Mouse (Mus musculus): ENCODE results near the gene a. TPM values are rescaled to one million over a fixed set of nuclear protein-coding genes. Genes with fewer than 3 reads are reported as not detected.

Gene a
- polyA plus RNA-seq, 1 experiment, result 0.70 TPM

- no peak for TF ChIP-seq GATA1 (IDR thresholded peaks at IDR 0.05; ENCODE audit: low read length)
These were observed 256.4 kb downstream of the a start for GRCm38 (mm10) chr2:155047452-155048178.

- no peak for TF ChIP-seq GATA1 (IDR thresholded peaks at IDR 0.05; ENCODE audit: low read length)
These were observed 258.9 kb downstream of the a start for GRCm38 (mm10) chr2:155050108-155050503.

- TF ChIP-seq GATA1 (IDR thresholded peaks at IDR 0.05; ENCODE audit: low read length), result no peak
These were observed 259.5 kb downstream of the a start for GRCm38 (mm10) chr2:155050504-155051236.

GRCm38 (mm10) chr2:155051622-155052351 is 260.6 kb downstream of the a start:
- no peak for TF ChIP-seq GATA1 (IDR thresholded peaks at IDR 0.05; ENCODE audit: low read length)

- no peak for TF ChIP-seq GATA1 (IDR thresholded peaks at IDR 0.05; ENCODE audit: low read length)
These were observed 261.5 kb downstream of the a start for GRCm38 (mm10) chr2:155052681-155053080.

GRCm38 (mm10) chr2:155054672-155055071 is 263.5 kb downstream of the a start:
- TF ChIP-seq GATA1 (IDR thresholded peaks at IDR 0.05; ENCODE audit: low read length), result no peak

GRCm38 (mm10) chr2:155056076-155056578 is 264.9 kb downstream of the a start:
- no peak for TF ChIP-seq GATA1 (IDR thresholded peaks at IDR 0.05; ENCODE audit: low read length)

GRCm38 (mm10) chr2:155057361-155057760 is 266.2 kb downstream of the a start:
- TF ChIP-seq GATA1 (IDR thresholded peaks at IDR 0.05; ENCODE audit: low read length), result no peak

- no peak for TF ChIP-seq GATA1 (IDR thresholded peaks at IDR 0.05; ENCODE audit: low read length)
These were observed 279.8 kb downstream of the a start for GRCm38 (mm10) chr2:155071027-155071426.

- no peak for TF ChIP-seq GATA1 (IDR thresholded peaks at IDR 0.05; ENCODE audit: low read length)
These were observed 281.3 kb downstream of the a start for GRCm38 (mm10) chr2:155072353-155073145.

- TF ChIP-seq GATA1 (IDR thresholded peaks at IDR 0.05; ENCODE audit: low read length), result no peak
These were observed 282.1 kb downstream of the a start for GRCm38 (mm10) chr2:155073347-155073746.

GRCm38 (mm10) chr2:155073978-155074765 is 283.0 kb downstream of the a start, which contains the start of gene Ahcy:
Gene Ahcy, minus strand, starts transcription at chr2:155074497.
- no peak for TF ChIP-seq GATA1 (IDR thresholded peaks at IDR 0.05; ENCODE audit: low read length)

- TF ChIP-seq GATA1 (IDR thresholded peaks at IDR 0.05; ENCODE audit: low read length), result no peak
These were observed 283.6 kb downstream of the a start for GRCm38 (mm10) chr2:155074766-155075330.

GRCm38 (mm10) chr2:155075649-155076048 is 284.4 kb downstream of the a start:
- no peak for TF ChIP-seq GATA1 (IDR thresholded peaks at IDR 0.05; ENCODE audit: low read length)
